Mouse (Mus musculus): Measurements from ENCODE around the gene Nxph1. TPM values are rescaled to one million over a fixed set of nuclear protein-coding genes. Genes with fewer than 3 reads are reported as not detected.

The Nxph1 gene
- polyA plus RNA-seq, 1 experiment from 2014 or later = not detected

DNA sequence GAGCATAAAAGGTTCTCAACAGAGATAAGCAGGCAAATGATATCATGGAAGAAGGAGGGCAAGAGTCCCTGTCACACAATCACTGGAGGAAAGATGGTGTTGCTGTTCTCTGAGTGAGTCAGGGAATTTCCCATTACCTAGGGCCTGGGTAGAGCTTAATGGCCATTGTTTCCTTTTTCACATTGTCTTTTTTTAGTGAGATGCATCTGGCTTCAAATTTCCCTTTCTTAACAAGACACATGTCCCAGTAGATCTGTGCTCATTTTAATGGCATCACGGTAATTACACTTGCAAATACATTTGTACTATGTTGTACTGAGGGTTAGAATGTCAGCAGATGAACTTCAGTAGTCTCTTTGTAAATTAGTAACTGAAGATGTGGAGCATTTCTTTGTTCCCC, 80.3 kb downstream of the Nxph1 start:
- H3K4me2 ChIP-seq = no peak overlapping the region
- H3K27me3 ChIP-seq (ENCODE audit: insufficient read depth, low read length) = no peaks in the 10 kb centered on the region
- DNase-seq (no peak), ATAC-seq (ENCODE audit: insufficient read depth) (no peak)
- no peaks in the 10 kb centered on the region for H3K4me1 ChIP-seq (ENCODE audit: insufficient read depth)
- no peaks in the 10 kb centered on the region for H3K9me3 ChIP-seq (ENCODE audit: low read depth, low read length)
- no peak for TF ChIP-seq CTCF (IDR thresholded peaks at IDR 0.05; ENCODE audit: low read depth)
- no peak overlapping the region for H3K27ac ChIP-seq (ENCODE audit: low read depth)
- 82% methylated on average over 1 of the region's 1 CpGs for WGBS
- no peaks in the 10 kb centered on the region for H3K36me3 ChIP-seq (ENCODE audit: insufficient read depth)
- H3K9ac ChIP-seq = no peak overlapping the region
- H3K4me3 ChIP-seq (ENCODE audit: low read depth, low read length) = no peak overlapping the region

DNA sequence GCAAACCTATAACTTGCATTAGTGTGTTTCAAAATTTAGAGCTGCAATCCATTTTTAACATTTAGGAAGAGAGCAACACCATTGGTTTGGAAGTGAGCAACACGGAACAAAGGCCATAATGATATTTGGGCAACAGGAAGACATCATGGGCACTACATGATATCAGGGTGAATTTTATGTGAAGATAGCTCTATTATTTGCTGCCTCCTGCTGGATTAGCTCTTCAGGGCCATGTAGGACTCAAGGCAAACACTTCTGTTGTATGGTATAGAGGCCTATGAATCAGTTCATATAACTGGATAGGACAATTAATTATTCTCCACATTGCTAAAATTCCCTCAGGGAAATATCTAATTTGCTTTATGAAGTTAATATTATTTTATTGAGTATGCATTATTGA, 91.1 kb downstream of the Nxph1 start:
- Histone ChIP-seq H3K4me1 (ENCODE audit: insufficient read depth) (no peaks in the 10 kb centered on the region), H3K4me2 (no peak overlapping the region), H3K36me3 (ENCODE audit: insufficient read depth) (no peaks in the 10 kb centered on the region), H3K9ac (no peak overlapping the region), H3K4me3 (ENCODE audit: low read depth, low read length) (no peak overlapping the region), H3K27ac (ENCODE audit: low read depth) (no peak overlapping the region), H3K27me3 (ENCODE audit: insufficient read depth, low read length) (no peaks in the 10 kb centered on the region), H3K9me3 (ENCODE audit: low read depth, low read length) (no peaks in the 10 kb centered on the region)
- ATAC-seq (ENCODE audit: insufficient read depth) (no peak), DNase-seq (no peak)
- WGBS = 92% methylated on average over 1 of the region's 1 CpGs
- no peak for TF ChIP-seq CTCF (IDR thresholded peaks at IDR 0.05; ENCODE audit: low read depth)

DNA sequence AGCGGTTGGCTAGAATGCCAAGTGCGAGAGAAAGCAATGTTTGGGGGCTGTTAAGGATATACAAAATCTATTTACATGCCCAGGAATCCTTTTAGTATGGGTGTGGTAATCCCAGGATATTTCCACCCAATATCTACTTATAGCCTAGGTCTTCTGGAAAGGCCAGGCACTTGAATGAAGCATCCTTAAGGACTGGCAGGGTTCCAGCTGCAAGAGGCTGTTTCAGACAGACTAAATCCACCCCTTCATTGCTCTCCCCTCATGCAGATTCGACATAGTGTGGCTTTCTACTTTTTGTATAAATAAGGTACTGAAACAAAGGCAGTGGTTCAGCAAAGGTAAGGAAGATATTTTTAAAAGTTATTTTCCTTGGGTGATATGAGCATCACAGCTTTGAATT, 92.8 kb downstream of the Nxph1 start:
- H3K9ac ChIP-seq = no peak overlapping the region
- no peaks in the 10 kb centered on the region for H3K27me3 ChIP-seq (ENCODE audit: insufficient read depth, low read length)
- no peak overlapping the region for H3K4me3 ChIP-seq (ENCODE audit: low read depth, low read length)
- WGBS = 66% methylated on average over 3 of the region's 3 CpGs
- ATAC-seq (ENCODE audit: insufficient read depth) (no peak), DNase-seq (peak; percentile 12)
- H3K36me3 ChIP-seq (ENCODE audit: insufficient read depth) = no peaks in the 10 kb centered on the region
- no peaks in the 10 kb centered on the region for H3K9me3 ChIP-seq (ENCODE audit: low read depth, low read length)
- H3K4me2 ChIP-seq = no peak overlapping the region
- H3K4me1 ChIP-seq (ENCODE audit: insufficient read depth) = no peaks in the 10 kb centered on the region
- no peak for TF ChIP-seq CTCF (IDR thresholded peaks at IDR 0.05; ENCODE audit: low read depth)
- no peak overlapping the region for H3K27ac ChIP-seq (ENCODE audit: low read depth)

DNA sequence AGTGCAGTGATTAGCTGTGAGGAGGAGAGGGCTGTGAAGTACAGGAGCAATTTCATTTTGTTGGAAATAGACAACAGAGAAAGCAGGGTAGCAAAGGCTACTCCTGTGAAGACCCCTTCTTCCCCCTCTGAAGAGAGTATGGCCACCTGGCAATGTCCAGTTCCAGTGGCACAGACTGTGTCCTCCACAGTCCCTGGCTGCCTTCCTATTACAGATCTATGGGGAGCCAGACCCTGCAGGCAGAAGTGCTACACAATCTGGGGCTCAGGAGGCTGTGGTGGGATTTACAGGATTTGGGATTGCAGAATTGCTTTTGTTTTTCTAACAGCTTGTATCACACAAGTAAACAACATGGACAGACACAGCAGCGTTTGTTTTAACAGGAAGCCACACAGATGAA, 94.2 kb downstream of the Nxph1 start:
- WGBS = 11% methylated on average over 1 of the region's 1 CpGs

DNA sequence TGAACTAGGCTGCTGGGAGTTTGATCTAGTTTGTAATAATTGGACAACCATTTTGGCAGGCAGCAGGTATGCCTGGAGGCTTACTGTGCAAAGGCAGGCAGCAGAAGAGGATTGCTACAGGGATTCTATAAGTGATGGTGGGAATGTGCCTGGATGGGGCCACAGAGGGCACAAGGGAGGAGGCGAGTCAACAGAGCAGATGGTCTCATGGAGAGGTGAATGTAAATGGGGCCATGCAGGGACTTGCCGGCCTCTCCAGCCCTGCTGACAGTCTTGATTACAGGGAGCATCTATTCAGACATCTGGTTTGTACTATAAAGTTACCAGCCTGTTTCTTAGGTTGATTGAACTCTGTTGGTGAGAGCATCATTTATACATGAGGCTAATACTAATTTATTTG, 98.6 kb downstream of the Nxph1 start:
- H3K27ac ChIP-seq (ENCODE audit: low read depth) = no peak overlapping the region
- no peak overlapping the region for H3K4me3 ChIP-seq (ENCODE audit: low read depth, low read length)

More for the DNA sequence above, 94.2 kb downstream of the Nxph1 start:
- Histone ChIP-seq H3K27ac (ENCODE audit: low read depth) (no peak overlapping the region), H3K4me3 (ENCODE audit: low read depth, low read length) (no peak overlapping the region), H3K4me2 (no peak overlapping the region), H3K9ac (no peak overlapping the region), H3K36me3 (ENCODE audit: insufficient read depth) (no peaks in the 10 kb centered on the region), H3K27me3 (ENCODE audit: insufficient read depth, low read length) (no peaks in the 10 kb centered on the region), H3K4me1 (ENCODE audit: insufficient read depth) (no peaks in the 10 kb centered on the region), H3K9me3 (ENCODE audit: low read depth, low read length) (no peaks in the 10 kb centered on the region)
- no peak for TF ChIP-seq CTCF (IDR thresholded peaks at IDR 0.05; ENCODE audit: low read depth)
- no peak for ATAC-seq (ENCODE audit: insufficient read depth)
- no peak for DNase-seq

DNA sequence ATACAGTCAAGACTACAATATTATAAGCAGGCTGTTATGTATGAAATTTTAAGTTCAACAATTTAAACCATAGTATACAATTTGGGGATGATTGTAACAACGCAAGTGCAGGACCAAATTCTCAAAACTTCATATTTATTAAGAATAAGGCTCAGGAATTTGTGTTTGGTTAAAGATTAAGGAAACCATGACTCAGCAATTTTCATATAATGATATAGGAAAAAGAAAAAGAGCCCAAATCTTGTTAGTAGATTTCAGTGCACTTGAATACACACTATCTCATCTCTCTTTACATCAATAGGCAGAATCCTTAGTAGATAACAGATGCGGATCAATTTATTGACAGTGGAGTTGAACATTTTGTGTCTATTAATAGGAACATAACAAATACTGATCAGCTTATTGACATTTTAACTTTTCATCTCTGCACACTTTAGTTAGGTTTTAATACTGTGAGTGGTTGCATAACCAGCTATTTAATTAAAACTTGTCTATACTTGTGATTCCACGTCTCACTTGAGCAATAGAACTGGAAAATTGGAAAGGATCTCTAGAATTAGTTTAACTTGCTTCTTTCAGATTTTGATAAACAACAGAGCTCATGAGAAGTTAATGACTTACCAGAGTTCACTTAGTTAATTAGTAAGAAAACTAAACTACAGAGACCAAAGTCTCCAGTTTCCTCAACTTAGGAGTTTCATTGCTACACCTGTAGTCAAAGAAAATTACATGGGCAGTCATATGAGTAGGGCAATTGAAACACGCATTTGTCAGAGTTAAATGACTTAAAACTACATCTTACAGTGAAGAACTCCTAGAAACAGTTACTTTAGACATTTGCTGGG, 113.3 kb downstream of the Nxph1 start:
- WGBS = 88% methylated on average over 4 of the region's 4 CpGs
- no peak overlapping the region for H3K4me2 ChIP-seq
- H3K27me3 ChIP-seq (ENCODE audit: insufficient read depth, low read length) = no peaks in the 10 kb centered on the region
- DNase-seq (no peak), ATAC-seq (ENCODE audit: insufficient read depth) (no peak)
- no peak overlapping the region for H3K4me3 ChIP-seq (ENCODE audit: low read depth, low read length)
- TF ChIP-seq CTCF (IDR thresholded peaks at IDR 0.05; ENCODE audit: low read depth) = no peak
- no peaks in the 10 kb centered on the region for H3K9me3 ChIP-seq (ENCODE audit: low read depth, low read length)
- no peak overlapping the region for H3K27ac ChIP-seq (ENCODE audit: low read depth)
- H3K36me3 ChIP-seq (ENCODE audit: insufficient read depth) = no peaks in the 10 kb centered on the region
- H3K4me1 ChIP-seq (ENCODE audit: insufficient read depth) = no peaks in the 10 kb centered on the region
- H3K9ac ChIP-seq = no peak overlapping the region

More for the DNA sequence above, 98.6 kb downstream of the Nxph1 start:
- DNase-seq (no peak), ATAC-seq (ENCODE audit: insufficient read depth) (no peak)
- WGBS = 31% methylated on average over 2 of the region's 2 CpGs
- Histone ChIP-seq H3K36me3 (ENCODE audit: insufficient read depth) (no peaks in the 10 kb centered on the region), H3K27me3 (ENCODE audit: insufficient read depth, low read length) (no peaks in the 10 kb centered on the region), H3K9me3 (ENCODE audit: low read depth, low read length) (no peaks in the 10 kb centered on the region), H3K4me1 (ENCODE audit: insufficient read depth) (no peaks in the 10 kb centered on the region), H3K4me2 (no peak overlapping the region), H3K9ac (no peak overlapping the region)
- TF ChIP-seq CTCF (IDR thresholded peaks at IDR 0.05; ENCODE audit: low read depth) = no peak

DNA sequence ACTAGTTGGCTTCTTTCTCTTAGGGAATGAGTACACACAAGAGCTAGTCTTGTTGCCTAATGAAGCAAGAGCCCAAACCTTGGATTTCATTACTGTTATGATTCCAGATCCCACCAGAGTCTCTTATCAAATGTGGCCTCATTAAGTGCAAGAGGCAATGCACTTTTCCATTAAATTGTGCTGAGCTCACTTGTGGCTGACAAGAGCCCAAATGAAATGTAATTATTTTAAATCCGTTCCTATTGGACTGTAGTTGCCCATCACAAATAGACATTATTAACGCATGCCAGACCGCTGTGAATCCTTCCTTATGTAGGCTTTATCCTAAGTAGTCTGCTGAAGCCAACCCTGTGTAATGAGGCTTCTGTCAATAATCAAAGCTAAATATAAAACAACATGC, 118.2 kb downstream of the Nxph1 start:
- no peaks in the 10 kb centered on the region for H3K36me3 ChIP-seq (ENCODE audit: insufficient read depth)
- no peaks in the 10 kb centered on the region for H3K27me3 ChIP-seq (ENCODE audit: insufficient read depth, low read length)
- no peaks in the 10 kb centered on the region for H3K4me1 ChIP-seq (ENCODE audit: insufficient read depth)
- H3K9ac ChIP-seq = no peak overlapping the region
- no peak overlapping the region for H3K4me2 ChIP-seq
- ATAC-seq (ENCODE audit: insufficient read depth) (no peak), DNase-seq (no peak)
- 83% methylated on average over 3 of the region's 3 CpGs for WGBS
- no peak for TF ChIP-seq CTCF (IDR thresholded peaks at IDR 0.05; ENCODE audit: low read depth)
- H3K9me3 ChIP-seq (ENCODE audit: low read depth, low read length) = no peaks in the 10 kb centered on the region
- H3K4me3 ChIP-seq (ENCODE audit: low read depth, low read length) = no peak overlapping the region
- H3K27ac ChIP-seq (ENCODE audit: low read depth) = no peak overlapping the region
